Mouse (Mus musculus) hindbrain, embryonic 14.5 days (tissue): ENCODE data around the gene Slc27a1. TPM values are rescaled to one million over a fixed set of nuclear protein-coding genes. Genes with fewer than 3 reads are reported as not detected.
"Not testable (repeated sequence)": the region's sequence is repeated elsewhere in the genome, so short reads cannot be mapped to it uniquely, and the experiment has no call there.

Experiments
- ATAC-seq: fragments of 200-750 bp; cut with Nextera tagmentation; 2 replicates; pipeline ENCODE4 v1.8.0; 2017; ENCODE audit warnings: moderate number of reproducible peaks, mild to moderate bottlenecking, moderate TSS enrichment, moderate library complexity; ENCODE audit not compliant: low FRiP score
- DNase-seq: peaks from one replicate; pipeline ENCODE4 v3.0.0-alpha.2; 2015; ENCODE audit warnings: low spot score
- H3K27ac ChIP-seq: fragments of 300-500 bp; sonication (generic); 2 replicates; pipeline ENCODE4 v1.5.1; 2014; ENCODE audit warnings: mild to moderate bottlenecking, moderate library complexity
- H3K27me3 ChIP-seq: fragments of 300-500 bp; sonication (generic); 2 replicates; pipeline ENCODE4 v1.6.1; 2014; ENCODE audit warnings: mild to moderate bottlenecking, low read length, mixed read lengths; ENCODE audit not compliant: control insufficient read depth, insufficient read depth
- H3K36me3 ChIP-seq: fragments of 300-500 bp; sonication (generic); replicated peaks from 2 replicates; pipeline ENCODE4 v1.6.1; 2014; ENCODE audit not compliant: control insufficient read depth, insufficient read depth
- H3K4me1 ChIP-seq: fragments of 300-500 bp; sonication (generic); replicated peaks from 2 replicates; pipeline ENCODE4 v1.6.1; 2014; ENCODE audit warnings: antibody characterized with exemption, low read length, mixed read lengths; ENCODE audit not compliant: control insufficient read depth, insufficient read depth
- H3K4me2 ChIP-seq: fragments of 300-500 bp; sonication (generic); replicated peaks from 2 replicates; pipeline ENCODE4 v1.6.1; 2014; ENCODE audit warnings: mild to moderate bottlenecking, moderate library complexity
- H3K4me3 ChIP-seq: fragments of 300-500 bp; sonication (generic); replicated peaks from 2 replicates; pipeline ENCODE4 v1.5.1; 2014; ENCODE audit warnings: mild to moderate bottlenecking, low read length
- H3K9ac ChIP-seq: fragments of 300-500 bp; sonication (generic); 2 replicates; pipeline ENCODE4 v1.6.1; 2014
- H3K9me3 ChIP-seq: fragments of 300-500 bp; sonication (generic); 2 replicates; pipeline ENCODE4 v1.6.1; 2016; ENCODE audit warnings: low read length; ENCODE audit not compliant: control insufficient read depth
- WGBS: fragments of 180-500 bp; shearing (Covaris S2); extraction: QIAGEN DNeasy Blood & Tissue Kit; methylation state at CpG from one replicate; pipeline ENCODE4 v1.1.7; 2014; 5-methylcytosine and 5-hydroxymethylcytosine counted together
- polyA plus RNA-seq: library from polyadenylated mRNA; unstranded; fragments of >200 nt; fragmentation: Nextera tagmentation; extraction: Ambion mirVana; gene quantifications from 2 replicates; pipeline ENCODE4 v1.2.1, GENCODE M21; 2014

The Slc27a1 gene
- polyA plus RNA-seq: 41.6 and 57.3 TPM in 2 replicates

- ATAC-seq (peak; percentile 4; the same call in 1 of the 2 replicates), DNase-seq (peak; percentile 51)
- H3K4me2 ChIP-seq: peak within 1 kb of the TSS; percentile 89
- 13% methylated on average over 13 of the region's 13 CpGs for WGBS
- H3K9ac ChIP-seq: peak within 1 kb of the TSS; percentile 80
- peaks cover 15% of the 10 kb centered on the region for H3K27me3 ChIP-seq
- peaks cover 25% of the 10 kb centered on the region for H3K4me1 ChIP-seq
- no peaks in the 10 kb centered on the region for H3K36me3 ChIP-seq
- H3K4me3 ChIP-seq: peak within 1 kb of the TSS; percentile 51
- H3K27ac ChIP-seq: peak within 1 kb of the TSS; percentile 83
- no peaks in the 10 kb centered on the region for H3K9me3 ChIP-seq
These were observed at the start of gene Slc27a1 for GRCm38 (mm10) chr8:71568387-71568937. TSS of gene Slc27a1 (plus strand) at chr8:71568882.

GRCm38 (mm10) chr8:71519037-71519825, 49.5 kb upstream of the Slc27a1 start:
- H3K9me3 ChIP-seq, H3K4me1 ChIP-seq, H3K4me2 ChIP-seq, H3K27ac ChIP-seq, H3K36me3 ChIP-seq, H3K4me3 ChIP-seq, H3K9ac ChIP-seq, ATAC-seq: not testable (repeated sequence)
- H3K27me3 ChIP-seq: peaks cover 11% of the 10 kb centered on the region; the same call in 1 of the 2 replicates
- WGBS: 41% methylated on average over 9 of the region's 10 CpGs
- DNase-seq: peak; percentile 79

GRCm38 (mm10) chr8:71521634-71522033, 47.0 kb upstream of the Slc27a1 start:
- Histone ChIP-seq H3K9me3 (no peaks in the 10 kb centered on the region), H3K9ac (no peak overlapping the region), H3K4me2 (0 out of 2 replicates have a peak overlapping the region, but pooled peaks have one; percentile 15), H3K36me3 (no peaks in the 10 kb centered on the region), H3K4me1 (no peaks in the 10 kb centered on the region), H3K4me3 (no peak overlapping the region), H3K27ac (no peak overlapping the region), H3K27me3 (peaks cover 34% of the 10 kb centered on the region)
- DNase-seq: peak; percentile 90
- 3% methylated on average over 17 of the region's 17 CpGs for WGBS
- peak; percentile 83 for ATAC-seq

- Histone ChIP-seq H3K9ac (no peak within 1 kb of the TSS), H3K27me3 (peaks cover 40% of the 10 kb centered on the region), H3K27ac (no peak within 1 kb of the TSS), H3K4me3 (no peak within 1 kb of the TSS), H3K4me1 (no peaks in the 10 kb centered on the region), H3K4me2 (0 out of 2 replicates have a peak within 1 kb of the TSS, but pooled peaks have one; percentile 5), H3K9me3 (no peaks in the 10 kb centered on the region), H3K36me3 (no peaks in the 10 kb centered on the region)
- ATAC-seq (no peak), DNase-seq (no peak)
- WGBS: 7% methylated on average over 46 of the region's 46 CpGs
These were observed 43.2 kb upstream of the Slc27a1 start, which contains the start of gene Ccdc194 for GRCm38 (mm10) chr8:71525226-71526050. TSS of gene Ccdc194 (minus strand) at chr8:71525711.

- 4% methylated on average over 6 of the region's 6 CpGs for WGBS
- no peak for DNase-seq
These were observed 42.4 kb upstream of the Slc27a1 start for GRCm38 (mm10) chr8:71526272-71526671.

GRCm38 (mm10) chr8:71527162-71527870, 41.4 kb upstream of the Slc27a1 start:
- Histone ChIP-seq H3K36me3 (no peaks in the 10 kb centered on the region), H3K4me1 (no peaks in the 10 kb centered on the region), H3K27me3 (peaks cover 36% of the 10 kb centered on the region), H3K27ac (no peak overlapping the region), H3K4me3 (no peak overlapping the region), H3K4me2 (no peak overlapping the region), H3K9me3 (no peaks in the 10 kb centered on the region), H3K9ac (no peak overlapping the region)
- no peak for ATAC-seq
- WGBS: 49% methylated on average over 3 of the region's 3 CpGs
- no peak for DNase-seq

More at GRCm38 (mm10) chr8:71526272-71526671, 42.4 kb upstream of the Slc27a1 start:
- Histone ChIP-seq H3K4me2 (no peak overlapping the region), H3K4me1 (no peaks in the 10 kb centered on the region), H3K27me3 (peaks cover 36% of the 10 kb centered on the region), H3K9me3 (no peaks in the 10 kb centered on the region), H3K4me3 (no peak overlapping the region), H3K27ac (no peak overlapping the region), H3K9ac (no peak overlapping the region), H3K36me3 (no peaks in the 10 kb centered on the region)
- no peak for ATAC-seq

GRCm38 (mm10) chr8:71528362-71529073, 40.2 kb upstream of the Slc27a1 start:
- Histone ChIP-seq H3K4me2 (no peak overlapping the region), H3K9ac (no peak overlapping the region), H3K27me3 (peaks cover 33% of the 10 kb centered on the region), H3K36me3 (no peaks in the 10 kb centered on the region), H3K4me1 (no peaks in the 10 kb centered on the region), H3K9me3 (no peaks in the 10 kb centered on the region), H3K27ac (peak overlapping the region; percentile 18; the same call in 1 of the 2 replicates), H3K4me3 (no peak overlapping the region)
- 83% methylated on average over 11 of the region's 11 CpGs for WGBS
- ATAC-seq (no peak), DNase-seq (no peak)

- H3K4me2 ChIP-seq, H3K9me3 ChIP-seq, H3K36me3 ChIP-seq, H3K4me1 ChIP-seq, H3K4me3 ChIP-seq, H3K9ac ChIP-seq, H3K27ac ChIP-seq, ATAC-seq: not testable (repeated sequence)
- H3K27me3 ChIP-seq: peaks cover 16% of the 10 kb centered on the region
- 70% methylated on average over 5 of the region's 12 CpGs for WGBS
- peak; percentile 50 for DNase-seq
These were observed 37.8 kb upstream of the Slc27a1 start for GRCm38 (mm10) chr8:71530735-71531467.
